ENCODE assay signal across 27 mouse cellular contexts in the genomic region with DNA sequence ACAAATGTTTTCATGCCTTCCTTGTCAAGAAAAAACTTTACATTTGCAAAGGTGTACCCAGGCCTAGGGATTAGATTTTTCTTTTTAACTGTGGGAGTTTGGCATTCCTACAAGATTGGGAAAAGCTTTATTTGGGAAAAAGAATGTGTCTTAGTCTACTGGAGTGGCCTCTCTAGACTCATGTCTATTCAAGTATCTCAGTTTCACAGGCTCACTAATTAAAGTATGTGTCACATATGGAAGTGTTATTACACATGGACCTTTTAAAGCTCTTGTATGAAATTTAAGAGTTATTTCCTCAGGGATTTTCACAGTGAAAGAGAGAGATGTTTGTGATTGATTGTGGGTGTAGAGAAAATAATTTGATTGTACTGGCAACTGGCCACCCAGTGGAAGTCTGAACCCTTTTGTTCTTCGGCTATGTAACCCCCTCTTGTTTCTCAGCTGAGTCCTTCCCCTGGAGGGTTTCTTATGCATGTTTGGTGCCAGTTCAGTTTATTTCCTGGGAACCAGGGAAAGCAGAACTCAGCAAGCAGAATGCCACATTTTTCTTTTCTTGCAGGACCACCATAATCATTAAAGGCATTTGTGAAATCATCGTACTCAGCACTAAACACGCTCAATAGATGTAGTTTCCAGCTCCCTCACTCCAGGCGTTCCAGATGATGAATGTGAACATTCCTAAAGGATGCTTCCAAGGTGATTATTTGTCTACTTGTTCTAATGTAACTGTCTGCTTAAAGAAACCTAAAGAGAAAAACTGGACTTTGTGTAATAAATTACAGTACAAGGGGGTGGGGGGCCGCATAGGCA.
DNase-seq lines count a peak whose midpoint lies in the region; ATAC-seq and TF ChIP-seq lines count a peak whose summit lies in the region.
"Had no signal": no experiment of that assay in that cellular context is flagged by ENCODE, and none has a peak within 500 bp of the region (broad histone marks: within the 10 kb centered on the region; RNA-seq: fewer than 3 reads in every experiment).

No protein-coding gene starts in this region.

- WGBS in forebrain, embryonic 14.5 days: 62% methylated on average over 5 of the region's 5 CpGs
- 84% methylated on average over 5 of the region's 5 CpGs for WGBS in forebrain, embryonic 10.5 days
- 38% methylated on average over 5 of the region's 5 CpGs for WGBS in hindbrain, embryonic 16.5 days
- 77% methylated on average over 5 of the region's 5 CpGs for WGBS in hindbrain, embryonic 11.5 days
- WGBS in forebrain, postnatal 0 days: 37% methylated on average over 5 of the region's 5 CpGs

- no peak overlapping the region for H3K4me3 ChIP-seq in forebrain, embryonic 14.5 days (ENCODE audit: low read depth, low read length)
- H3K4me3 ChIP-seq in forebrain, embryonic 10.5 days: no peak overlapping the region
- no peak overlapping the region for H3K4me3 ChIP-seq in hindbrain, embryonic 16.5 days (ENCODE audit: low read length)
- H3K4me3 ChIP-seq in hindbrain, embryonic 11.5 days (ENCODE audit: low read depth, low read length): no peak overlapping the region
- no peak overlapping the region for H3K4me3 ChIP-seq in forebrain, postnatal 0 days (ENCODE audit: low read depth, low read length)
- H3K4me3 ChIP-seq: heart, embryonic 15.5 days; liver, embryonic 12.5 days; megakaryocyte, embryonic 14.5 days had no signal

- TF ChIP-seq POLR2A in brain, embryonic 14.5 days (IDR thresholded peaks at IDR 0.05; ENCODE audit: borderline replicate concordance, extremely low read depth, insufficient read depth, insufficient read length, poor library complexity, severe bottlenecking): no peak

- peak; percentile 59 for DNase-seq in forebrain, embryonic 14.5 days (ENCODE audit: low spot score)
- no peak for DNase-seq in forebrain, embryonic 10.5 days (ENCODE audit: extremely low spot score, low spot score)
- no peak for DNase-seq in hindbrain, embryonic 11.5 days (ENCODE audit: low spot score)
- DNase-seq in brain, embryonic 14.5 days (ENCODE audit: low read depth): peak; percentile 75
- peak; percentile 20 for DNase-seq in forebrain, postnatal 0 days
- no peak for DNase-seq in kidney, adult 18-20 months
- DNase-seq: adrenal gland, postnatal 14 days; cerebellum, adult 11-12 months; cerebellum, postnatal 10 days; gastrocnemius, postnatal 10 days; kidney, adult 9 months; kidney, postnatal 10 days; layer of hippocampus, postnatal 36 days; left cerebral cortex, postnatal 4 days; liver, postnatal 0 days; lung, postnatal 4 days; right cerebral cortex, postnatal 4 days; thymus, adult 18-20 months; thymus, postnatal 25 days had no signal

- no peak for TF ChIP-seq CTCF in brain, embryonic 14.5 days (IDR thresholded peaks at IDR 0.05; ENCODE audit: borderline replicate concordance, extremely low read depth, insufficient read depth, insufficient read length)
- TF ChIP-seq CTCF in forebrain, postnatal 0 days (IDR thresholded peaks at IDR 0.05; ENCODE audit: low read depth): no peak

- H3K9me3 ChIP-seq in forebrain, embryonic 14.5 days (replicated peaks; ENCODE audit: control insufficient read depth, low read length): no peaks in the 10 kb centered on the region
- no peaks in the 10 kb centered on the region for H3K9me3 ChIP-seq in forebrain, embryonic 10.5 days
- no peaks in the 10 kb centered on the region for H3K9me3 ChIP-seq in hindbrain, embryonic 16.5 days (ENCODE audit: control insufficient read depth, low read length)
- H3K9me3 ChIP-seq in hindbrain, embryonic 11.5 days (ENCODE audit: control insufficient read depth, low read length): no peaks in the 10 kb centered on the region
- H3K9me3 ChIP-seq in forebrain, postnatal 0 days (ENCODE audit: low read length): no peaks in the 10 kb centered on the region
- H3K9me3 ChIP-seq: heart, embryonic 15.5 days; liver, embryonic 12.5 days; megakaryocyte, embryonic 14.5 days had no signal

- H3K27ac ChIP-seq in forebrain, embryonic 14.5 days (ENCODE audit: low read depth, low read length): no peak overlapping the region
- H3K27ac ChIP-seq in forebrain, embryonic 10.5 days: no peak overlapping the region
- no peak overlapping the region for H3K27ac ChIP-seq in hindbrain, embryonic 16.5 days (ENCODE audit: low read depth, low read length)
- no peak overlapping the region for H3K27ac ChIP-seq in hindbrain, embryonic 11.5 days (ENCODE audit: low read depth, low read length)
- peak overlapping the region; percentile 23; the same call in 1 of the 2 replicates for H3K27ac ChIP-seq in forebrain, postnatal 0 days (ENCODE audit: low read depth, low read length)
- H3K27ac ChIP-seq: heart, embryonic 15.5 days; liver, embryonic 12.5 days; stomach, postnatal 0 days had no signal

- H3K36me3 ChIP-seq in forebrain, embryonic 14.5 days (ENCODE audit: control insufficient read depth, insufficient read depth, low read length): no peaks in the 10 kb centered on the region
- H3K36me3 ChIP-seq in forebrain, embryonic 10.5 days (replicated peaks): no peaks in the 10 kb centered on the region
- no peaks in the 10 kb centered on the region for H3K36me3 ChIP-seq in hindbrain, embryonic 16.5 days (ENCODE audit: control insufficient read depth, insufficient read depth, low read length)
- no peaks in the 10 kb centered on the region for H3K36me3 ChIP-seq in hindbrain, embryonic 11.5 days (ENCODE audit: control insufficient read depth, insufficient read depth, low read length)
- H3K36me3 ChIP-seq in forebrain, postnatal 0 days (ENCODE audit: insufficient read depth): no peaks in the 10 kb centered on the region
- H3K36me3 ChIP-seq: heart, embryonic 15.5 days; liver, embryonic 12.5 days had no signal

- peak; percentile 83 for ATAC-seq in forebrain, embryonic 14.5 days
- ATAC-seq in hindbrain, embryonic 16.5 days: peak; percentile 52; the same call in 1 of the 2 replicates
- no peak for ATAC-seq in hindbrain, embryonic 11.5 days (ENCODE audit: low FRiP score)
- ATAC-seq in forebrain, postnatal 0 days: peak; percentile 29
- ATAC-seq: CD4-positive, CD25-positive, alpha-beta regulatory T cell, adult 4 months; intestine, embryonic 16.5 days; liver, embryonic 12.5 days; liver, postnatal 0 days; lung, postnatal 0 days had no signal

- no peak overlapping the region for H3K4me2 ChIP-seq in forebrain, embryonic 14.5 days (ENCODE audit: low read length)
- H3K4me2 ChIP-seq in hindbrain, embryonic 16.5 days (ENCODE audit: low read length): no peak overlapping the region
- no peak overlapping the region for H3K4me2 ChIP-seq in hindbrain, embryonic 11.5 days (replicated peaks; ENCODE audit: low read depth, low read length)
- no peak overlapping the region for H3K4me2 ChIP-seq in forebrain, postnatal 0 days (ENCODE audit: low read depth)
- H3K4me2 ChIP-seq: heart, embryonic 15.5 days; liver, embryonic 12.5 days had no signal

- no peaks in the 10 kb centered on the region for H3K4me1 ChIP-seq in forebrain, embryonic 14.5 days (ENCODE audit: control insufficient read depth, insufficient read depth, low read length)
- H3K4me1 ChIP-seq in forebrain, embryonic 10.5 days: peaks cover 5% of the 10 kb centered on the region
- peaks cover 4% of the 10 kb centered on the region; the same call in 1 of the 2 replicates for H3K4me1 ChIP-seq in hindbrain, embryonic 16.5 days (ENCODE audit: control insufficient read depth, insufficient read depth, low read depth, low read length)
- H3K4me1 ChIP-seq in hindbrain, embryonic 11.5 days (replicated peaks; ENCODE audit: control insufficient read depth, insufficient read depth, low read length): no peaks in the 10 kb centered on the region
- H3K4me1 ChIP-seq in forebrain, postnatal 0 days (ENCODE audit: insufficient read depth): no peaks in the 10 kb centered on the region
- H3K4me1 ChIP-seq: heart, embryonic 15.5 days; liver, embryonic 12.5 days; megakaryocyte, embryonic 14.5 days had no signal

- no peaks in the 10 kb centered on the region for H3K27me3 ChIP-seq in forebrain, embryonic 14.5 days (replicated peaks; ENCODE audit: control insufficient read depth, insufficient read depth, low read length)
- no peaks in the 10 kb centered on the region for H3K27me3 ChIP-seq in forebrain, embryonic 10.5 days (ENCODE audit: poor library complexity, severe bottlenecking)
- no peaks in the 10 kb centered on the region for H3K27me3 ChIP-seq in hindbrain, embryonic 16.5 days (replicated peaks; ENCODE audit: control insufficient read depth, insufficient read depth, low read length)
- H3K27me3 ChIP-seq in hindbrain, embryonic 11.5 days (ENCODE audit: control insufficient read depth, insufficient read depth, low read length): no peaks in the 10 kb centered on the region
- no peaks in the 10 kb centered on the region for H3K27me3 ChIP-seq in forebrain, postnatal 0 days (ENCODE audit: insufficient read depth, low read length)
- H3K27me3 ChIP-seq: heart, embryonic 15.5 days; liver, embryonic 12.5 days; megakaryocyte, embryonic 14.5 days had no signal

- H3K9ac ChIP-seq in forebrain, embryonic 14.5 days (ENCODE audit: low read length): no peak overlapping the region
- H3K9ac ChIP-seq in hindbrain, embryonic 16.5 days (ENCODE audit: low read depth, low read length): no peak overlapping the region
- no peak overlapping the region for H3K9ac ChIP-seq in hindbrain, embryonic 11.5 days (ENCODE audit: low read depth, low read length)
- no peak overlapping the region for H3K9ac ChIP-seq in forebrain, postnatal 0 days
- H3K9ac ChIP-seq: heart, embryonic 15.5 days; liver, embryonic 12.5 days; liver, postnatal 0 days had no signal

Comparison
In these comparisons a context has a peak if more than half of its experiments do, and no peak if none do; other contexts are left out.
1. DNase-seq: peak in forebrain, embryonic 14.5 days (single experiment), brain, embryonic 14.5 days (single experiment) and forebrain, postnatal 0 days (single experiment); none in forebrain, embryonic 10.5 days (single experiment), hindbrain, embryonic 11.5 days (single experiment) and kidney, adult 18-20 months (single experiment).